Mouse (Mus musculus) forebrain, embryonic 10.5 days (tissue): ENCODE measurements at regions not wholly inside any gene's neighbourhood (a gene's known extent, or its start where the extent isn't known, plus 50 kb on each side); places are given as distances from the start of the nearest gene placed in this dataset.
A peak's percentile ranks its signal among the peaks of the same experiment; 100 is the strongest.

Source experiments
- DNase-seq: peaks from one replicate; pipeline ENCODE4 v3.0.0-alpha.2; 2017; ENCODE audit warnings: low spot score; ENCODE audit errors: extremely low spot score
- H3K27ac ChIP-seq: fragments of 300-500 bp; sonication (generic); 2 replicates; pipeline ENCODE4 v1.5.1; 2016; ENCODE audit warnings: mild to moderate bottlenecking
- H3K27me3 ChIP-seq: fragments of 300-500 bp; sonication (generic); 2 replicates; pipeline ENCODE4 v1.6.1; 2016; ENCODE audit warnings: mild to moderate bottlenecking; ENCODE audit not compliant: poor library complexity, severe bottlenecking
- H3K36me3 ChIP-seq: fragments of 300-500 bp; sonication (generic); replicated peaks from 2 replicates; pipeline ENCODE4 v1.6.1; 2016; ENCODE audit warnings: mild to moderate bottlenecking, moderate library complexity
- H3K4me1 ChIP-seq: fragments of 300-500 bp; sonication (generic); 2 replicates; pipeline ENCODE4 v1.6.1; 2016
- H3K4me3 ChIP-seq: fragments of 300-500 bp; sonication (generic); 2 replicates; pipeline ENCODE4 v1.5.1; 2016; ENCODE audit warnings: mild to moderate bottlenecking, moderate library complexity
- H3K9me3 ChIP-seq: fragments of 300-500 bp; sonication (generic); 2 replicates; pipeline ENCODE4 v1.6.1; 2016; ENCODE audit warnings: mild to moderate bottlenecking, moderate library complexity
- WGBS: fragments of 180-500 bp; shearing (Covaris S2); methylation state at CpG from one replicate; pipeline ENCODE4 v1.1.7; 2016; 5-methylcytosine and 5-hydroxymethylcytosine counted together

GRCm38 (mm10) chr7:40275078-40275477 is 623.0 kb upstream of the Vstm2b start:
- Histone ChIP-seq H3K4me3 (no peak overlapping the region), H3K27me3 (no peaks in the 10 kb centered on the region), H3K4me1 (peaks cover 15% of the 10 kb centered on the region), H3K9me3 (no peaks in the 10 kb centered on the region), H3K36me3 (no peaks in the 10 kb centered on the region), H3K27ac (no peak overlapping the region)
- DNase-seq = no peak
- 85% methylated on average over 9 of the region's 9 CpGs for WGBS

GRCm38 (mm10) chr7:40275658-40276057 is 622.5 kb upstream of the Vstm2b start:
- H3K36me3 ChIP-seq = no peaks in the 10 kb centered on the region
- 25% methylated on average over 4 of the region's 4 CpGs for WGBS
- no peak for DNase-seq
- H3K27ac ChIP-seq = peak overlapping the region; percentile 35; the same call in 1 of the 2 replicates
- H3K4me3 ChIP-seq = no peak overlapping the region
- no peaks in the 10 kb centered on the region for H3K27me3 ChIP-seq
- H3K9me3 ChIP-seq = no peaks in the 10 kb centered on the region
- H3K4me1 ChIP-seq = peaks cover 15% of the 10 kb centered on the region

GRCm38 (mm10) chr7:40276116-40276515 is 622.0 kb upstream of the Vstm2b start:
- DNase-seq = no peak
- H3K27ac ChIP-seq = peak overlapping the region; percentile 35; the same call in 1 of the 2 replicates
- H3K9me3 ChIP-seq = no peaks in the 10 kb centered on the region
- 40% methylated on average over 5 of the region's 5 CpGs for whole genome bisulfite sequencing
- H3K27me3 ChIP-seq = no peaks in the 10 kb centered on the region
- H3K4me1 ChIP-seq = peaks cover 15% of the 10 kb centered on the region
- H3K4me3 ChIP-seq = no peak overlapping the region
- H3K36me3 ChIP-seq = no peaks in the 10 kb centered on the region

- DNase-seq = no peak
- 90% methylated on average over 3 of the region's 3 CpGs for WGBS
- no peaks in the 10 kb centered on the region for H3K27me3 ChIP-seq
- H3K27ac ChIP-seq = no peak overlapping the region
- no peaks in the 10 kb centered on the region for H3K9me3 ChIP-seq
- no peaks in the 10 kb centered on the region for H3K4me1 ChIP-seq
- no peaks in the 10 kb centered on the region for H3K36me3 ChIP-seq
- no peak overlapping the region for H3K4me3 ChIP-seq
Observed at GRCm38 (mm10) chr7:40290166-40290565, 608.0 kb upstream of the Vstm2b start.

GRCm38 (mm10) chr7:40310558-40310957 is 587.6 kb upstream of the Vstm2b start:
- H3K36me3 ChIP-seq = no peaks in the 10 kb centered on the region
- H3K9me3 ChIP-seq = no peaks in the 10 kb centered on the region
- no peak overlapping the region for H3K27ac ChIP-seq
- WGBS = 19% methylated on average over 2 of the region's 2 CpGs
- no peaks in the 10 kb centered on the region for H3K4me1 ChIP-seq
- H3K4me3 ChIP-seq = no peak overlapping the region
- no peak for DNase-seq
- no peaks in the 10 kb centered on the region for H3K27me3 ChIP-seq

GRCm38 (mm10) chr7:40321171-40321570 is 577.0 kb upstream of the Vstm2b start:
- no peaks in the 10 kb centered on the region for H3K27me3 ChIP-seq
- no peaks in the 10 kb centered on the region for H3K36me3 ChIP-seq
- no peaks in the 10 kb centered on the region for H3K9me3 ChIP-seq
- 87% methylated on average over 1 of the region's 1 CpGs for WGBS
- no peak overlapping the region for H3K4me3 ChIP-seq
- DNase-seq = no peak
- no peaks in the 10 kb centered on the region for H3K4me1 ChIP-seq
- H3K27ac ChIP-seq = no peak overlapping the region

- H3K27ac ChIP-seq = no peak overlapping the region
- no peaks in the 10 kb centered on the region for H3K4me1 ChIP-seq
- 82% methylated on average over 3 of the region's 3 CpGs for WGBS
- no peaks in the 10 kb centered on the region for H3K27me3 ChIP-seq
- H3K36me3 ChIP-seq = no peaks in the 10 kb centered on the region
- no peaks in the 10 kb centered on the region for H3K9me3 ChIP-seq
- H3K4me3 ChIP-seq = no peak overlapping the region
- DNase-seq = no peak
Observed at GRCm38 (mm10) chr7:40325188-40325705, 572.9 kb upstream of the Vstm2b start.

GRCm38 (mm10) chr7:40332455-40332854 is 565.7 kb upstream of the Vstm2b start:
- no peaks in the 10 kb centered on the region for H3K9me3 ChIP-seq
- WGBS = 75% methylated on average over 4 of the region's 4 CpGs
- H3K27me3 ChIP-seq = no peaks in the 10 kb centered on the region
- H3K36me3 ChIP-seq = no peaks in the 10 kb centered on the region
- H3K4me1 ChIP-seq = no peaks in the 10 kb centered on the region
- H3K27ac ChIP-seq = no peak overlapping the region
- DNase-seq = no peak
- H3K4me3 ChIP-seq = no peak overlapping the region

GRCm38 (mm10) chr7:40352306-40352705 is 545.8 kb upstream of the Vstm2b start:
- DNase-seq = no peak
- H3K36me3 ChIP-seq = no peaks in the 10 kb centered on the region
- H3K4me1 ChIP-seq = no peaks in the 10 kb centered on the region
- H3K4me3 ChIP-seq = no peak overlapping the region
- H3K27me3 ChIP-seq = no peaks in the 10 kb centered on the region
- H3K27ac ChIP-seq = no peak overlapping the region
- 70% methylated on average over 4 of the region's 4 CpGs for WGBS
- H3K9me3 ChIP-seq = no peaks in the 10 kb centered on the region

- H3K27me3 ChIP-seq = no peaks in the 10 kb centered on the region
- WGBS = 9% methylated on average over 2 of the region's 2 CpGs
- H3K9me3 ChIP-seq = no peaks in the 10 kb centered on the region
- no peak overlapping the region for H3K4me3 ChIP-seq
- H3K36me3 ChIP-seq = no peaks in the 10 kb centered on the region
- no peak for DNase-seq
- peaks cover 7% of the 10 kb centered on the region for H3K4me1 ChIP-seq
- H3K27ac ChIP-seq = no peak overlapping the region
Observed at GRCm38 (mm10) chr7:40362719-40363118, 535.4 kb upstream of the Vstm2b start.

GRCm38 (mm10) chr7:40372713-40373112 is 525.4 kb upstream of the Vstm2b start:
- no peaks in the 10 kb centered on the region for H3K36me3 ChIP-seq
- H3K27ac ChIP-seq = no peak overlapping the region
- no peak overlapping the region for H3K4me3 ChIP-seq
- 89% methylated on average over 2 of the region's 2 CpGs for WGBS
- no peak for DNase-seq
- H3K27me3 ChIP-seq = no peaks in the 10 kb centered on the region
- no peaks in the 10 kb centered on the region for H3K9me3 ChIP-seq
- no peaks in the 10 kb centered on the region for H3K4me1 ChIP-seq

- no peak for DNase-seq
- no peak overlapping the region for H3K4me3 ChIP-seq
- WGBS = 89% methylated on average over 1 of the region's 1 CpGs
- H3K4me1 ChIP-seq = no peaks in the 10 kb centered on the region
- no peaks in the 10 kb centered on the region for H3K9me3 ChIP-seq
- H3K27me3 ChIP-seq = no peaks in the 10 kb centered on the region
- no peak overlapping the region for H3K27ac ChIP-seq
- H3K36me3 ChIP-seq = no peaks in the 10 kb centered on the region
Observed at GRCm38 (mm10) chr7:40377839-40378238, 520.3 kb upstream of the Vstm2b start.

GRCm38 (mm10) chr7:40381244-40381643 is 516.9 kb upstream of the Vstm2b start:
- H3K27me3 ChIP-seq = no peaks in the 10 kb centered on the region
- H3K36me3 ChIP-seq = no peaks in the 10 kb centered on the region
- H3K9me3 ChIP-seq = no peaks in the 10 kb centered on the region
- H3K4me1 ChIP-seq = no peaks in the 10 kb centered on the region
- H3K4me3 ChIP-seq = no peak overlapping the region
- DNase-seq = no peak
- WGBS = 95% methylated on average over 3 of the region's 3 CpGs
- H3K27ac ChIP-seq = no peak overlapping the region

- no peak overlapping the region for H3K27ac ChIP-seq
- H3K4me1 ChIP-seq = peaks cover 32% of the 10 kb centered on the region
- 89% methylated on average over 5 of the region's 5 CpGs for WGBS
- H3K9me3 ChIP-seq = no peaks in the 10 kb centered on the region
- H3K27me3 ChIP-seq = 0 out of 2 replicates have a peak, but pooled peaks cover 6% of the 10 kb centered on the region
- no peaks in the 10 kb centered on the region for H3K36me3 ChIP-seq
- no peak overlapping the region for H3K4me3 ChIP-seq
- no peak for DNase-seq
Observed at GRCm38 (mm10) chr7:40388152-40388551, 510.0 kb upstream of the Vstm2b start.
